Mouse (Mus musculus): Measurements from ENCODE around the gene Slc25a10. TPM values are rescaled to one million over a fixed set of nuclear protein-coding genes. Genes with fewer than 3 reads are reported as not detected.

The Slc25a10 gene
- polyA plus RNA-seq, 1 experiment, result 35.8 TPM

DNA sequence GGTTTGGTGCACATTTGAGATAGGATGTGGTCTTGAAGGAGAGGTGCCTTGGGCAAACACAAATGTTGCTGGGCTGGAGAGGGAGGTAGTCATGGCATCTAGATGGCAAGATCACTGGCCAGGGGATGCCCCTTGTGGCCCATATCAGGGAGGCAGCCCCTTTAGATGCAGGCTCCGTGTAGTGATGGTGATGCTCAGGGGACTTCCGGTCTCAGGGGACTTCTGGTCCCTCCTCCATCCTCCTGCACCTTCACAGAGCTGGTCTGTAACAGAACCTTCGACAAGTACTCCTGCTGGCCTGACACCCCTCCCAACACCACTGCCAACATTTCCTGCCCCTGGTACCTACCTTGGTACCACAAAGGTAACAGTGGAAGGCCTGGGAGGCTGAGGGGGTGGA lies 44.2 kb downstream of the Slc25a10 start:
- no peak for DNase-seq (ENCODE audit: extremely low spot score in 1 of 2, low spot score in 1 of 2)

DNA sequence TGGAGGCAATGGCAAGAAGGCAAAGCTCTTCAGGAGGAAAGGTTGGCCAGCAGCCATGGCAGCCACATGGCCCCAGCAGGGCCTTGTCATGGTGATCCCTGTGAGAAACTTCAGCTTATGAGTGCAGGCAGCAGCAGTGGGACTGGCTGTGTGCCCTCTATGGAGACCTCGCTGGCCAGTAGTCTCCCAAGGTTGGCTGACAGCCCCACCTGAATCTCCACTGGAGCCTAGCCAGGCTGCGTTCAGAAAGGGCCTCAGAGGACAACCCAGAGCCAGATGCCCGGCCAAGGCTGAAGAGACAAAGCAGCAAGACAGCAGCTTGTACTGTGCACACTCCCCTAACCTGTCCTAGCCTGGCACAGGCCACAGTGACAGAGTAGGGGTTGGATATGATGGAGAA lies 46.8 kb downstream of the Slc25a10 start:
- no peak for DNase-seq (ENCODE audit: extremely low spot score in 1 of 2, low spot score in 1 of 2)

DNA sequence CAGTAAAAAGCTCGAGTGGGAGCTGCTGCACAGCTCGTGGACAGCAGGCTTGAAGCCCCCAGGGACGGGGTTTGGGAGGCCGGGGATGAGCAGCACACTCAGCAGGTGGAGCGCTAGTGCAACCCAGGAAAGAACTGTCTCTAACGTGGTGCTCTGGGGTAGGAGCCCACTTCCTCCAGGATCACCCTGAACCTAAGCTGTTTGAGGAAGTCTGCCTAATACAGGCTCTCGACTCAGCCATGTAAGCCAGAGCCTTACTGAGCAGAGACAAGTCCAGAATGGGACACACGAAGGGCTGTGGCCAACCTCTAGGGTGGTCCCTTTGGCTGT lies 47.3 kb downstream of the Slc25a10 start:
- DNase-seq (ENCODE audit: extremely low spot score in 1 of 2, low spot score in 1 of 2), result no peak

DNA sequence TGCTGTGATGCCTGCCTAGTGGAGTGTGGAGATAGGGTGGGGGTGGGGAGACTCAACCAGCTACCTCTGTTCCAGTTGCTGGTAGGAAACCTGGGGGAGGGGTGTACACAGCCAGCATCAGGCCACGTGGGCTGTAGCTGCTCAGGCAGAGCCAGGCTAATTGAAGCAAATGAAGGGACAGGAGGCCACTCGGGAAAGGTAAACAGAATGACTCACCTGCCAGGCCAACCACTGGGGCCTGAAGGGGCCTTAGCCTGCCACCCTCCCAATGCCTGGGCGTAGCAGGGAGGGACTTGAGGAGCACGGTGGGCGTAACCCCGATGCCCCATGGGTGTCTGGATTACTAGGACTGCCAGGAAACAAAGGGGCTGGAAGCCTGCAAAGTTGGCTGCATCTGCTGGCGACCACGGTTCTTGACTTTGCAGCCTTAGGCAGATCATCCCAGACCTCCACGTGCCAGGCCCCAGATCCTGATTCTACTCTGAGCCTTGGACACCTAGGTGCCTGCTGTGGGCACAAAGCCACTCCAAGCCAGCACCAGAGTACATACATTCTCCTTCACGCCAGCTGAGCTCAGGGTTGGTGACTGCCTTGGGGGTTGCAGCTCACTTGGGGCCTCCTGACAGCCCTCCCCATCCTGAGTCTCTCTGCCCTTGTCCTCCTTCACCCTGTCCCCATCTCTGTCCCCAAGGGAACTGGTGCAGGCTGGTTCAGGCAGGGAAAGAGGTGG lies 47.8 kb downstream of the Slc25a10 start:
- no peak for DNase-seq (ENCODE audit: extremely low spot score in 1 of 2, low spot score in 1 of 2)

DNA sequence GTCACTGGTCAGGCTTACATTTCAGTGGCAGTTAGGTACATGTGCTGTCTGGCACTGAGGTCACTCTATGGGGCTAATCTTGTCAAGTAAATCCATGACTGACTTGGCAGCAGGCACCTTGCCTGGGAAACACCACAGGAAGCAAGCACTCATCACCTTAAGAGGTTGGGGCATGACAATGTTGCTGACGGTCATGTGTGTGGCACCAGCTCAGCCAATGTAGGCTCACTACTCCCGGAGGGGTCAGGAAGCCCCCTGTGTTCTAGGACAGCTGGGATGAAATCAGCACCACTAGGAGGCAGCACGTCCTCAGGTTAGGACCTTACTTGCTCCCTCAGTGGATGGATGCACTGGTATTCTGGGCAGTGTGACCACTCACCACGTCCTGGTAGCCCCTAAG lies 50.3 kb downstream of the Slc25a10 start:
- no peak for DNase-seq (ENCODE audit: extremely low spot score in 1 of 2, low spot score in 1 of 2)

DNA sequence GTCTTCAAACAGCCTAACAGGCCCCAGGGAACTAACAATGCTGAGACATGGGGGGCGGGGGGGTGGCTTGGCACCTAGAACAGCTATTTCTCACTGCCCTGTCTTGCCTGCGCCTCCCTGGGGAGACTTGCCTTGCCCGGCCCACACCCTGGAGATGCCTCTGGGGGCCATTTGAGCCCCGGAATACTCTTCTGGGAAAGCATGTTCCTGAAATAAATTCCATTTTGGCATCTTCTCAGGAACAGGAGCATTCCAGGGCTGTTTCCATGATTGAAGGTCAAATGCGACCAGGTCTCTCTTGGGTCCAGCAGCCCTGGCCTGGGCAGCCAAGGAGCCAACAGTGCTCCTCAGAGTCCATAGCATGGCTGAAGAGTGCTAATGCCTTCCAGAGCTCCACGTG lies 50.7 kb downstream of the Slc25a10 start:
- no peak for DNase-seq (ENCODE audit: extremely low spot score in 1 of 2, low spot score in 1 of 2)

DNA sequence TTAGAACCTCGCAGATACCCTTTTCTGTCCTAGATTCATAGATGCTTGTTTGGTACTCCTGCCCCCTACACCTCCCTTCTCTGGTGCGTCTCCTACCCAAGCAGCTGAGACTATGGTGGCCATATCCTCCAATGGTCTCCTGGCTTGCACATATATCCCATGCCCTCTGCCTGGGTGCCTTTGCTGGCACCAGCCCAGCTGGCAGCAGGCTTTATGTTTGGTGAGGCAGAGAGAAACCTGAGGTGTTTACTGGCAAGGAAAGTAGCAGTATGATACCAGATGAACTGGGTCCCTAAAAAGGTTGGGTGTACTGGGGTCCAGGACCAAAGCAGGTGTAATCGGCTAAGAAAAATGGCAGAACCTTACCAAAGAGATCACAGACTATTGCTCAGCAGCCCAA lies 54.3 kb downstream of the Slc25a10 start:
- no peak for DNase-seq (ENCODE audit: extremely low spot score in 1 of 2, low spot score in 1 of 2)

DNA sequence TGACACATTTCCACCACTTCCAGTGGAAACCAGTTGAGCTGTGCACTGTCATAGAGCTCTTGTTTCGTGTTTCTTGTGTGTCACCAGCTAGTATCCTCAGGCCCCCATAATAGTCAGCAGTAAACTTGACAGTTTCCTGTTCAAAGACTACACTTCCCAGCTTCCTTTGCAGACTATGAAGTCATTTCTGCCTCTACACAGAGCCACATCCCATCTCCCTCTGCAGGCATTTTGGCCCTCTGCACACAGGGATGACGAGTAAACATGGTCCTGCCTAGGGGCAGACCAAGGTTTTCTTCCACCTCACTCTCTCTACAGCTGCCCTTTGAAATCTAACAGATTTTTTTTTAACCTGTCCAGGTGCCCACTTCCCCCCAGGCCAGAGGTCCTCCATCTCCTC lies 55.8 kb downstream of the Slc25a10 start:
- peak in 1 of 2 experiments; percentile 18 for DNase-seq (ENCODE audit: extremely low spot score in 1 of 2, low spot score in 1 of 2)

DNA sequence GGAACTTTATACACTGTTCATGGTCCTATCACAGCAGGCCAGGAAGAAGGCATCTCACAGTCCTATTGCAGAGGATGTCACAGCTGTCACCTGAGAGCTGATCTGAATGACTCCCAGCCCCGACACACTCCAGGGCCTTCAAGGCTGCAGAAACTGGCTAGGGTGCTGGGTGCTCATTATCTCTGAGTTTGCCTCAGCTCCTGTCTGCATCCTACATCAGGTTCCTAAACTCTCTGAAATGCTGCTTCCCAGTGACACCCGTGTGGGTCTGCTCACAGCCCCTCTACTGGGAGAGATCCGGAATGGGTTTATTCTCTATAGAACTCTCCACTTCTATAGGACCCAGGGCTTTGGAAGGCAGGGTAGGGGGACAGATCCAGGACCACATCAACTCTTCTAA lies 56.6 kb downstream of the Slc25a10 start:
- DNase-seq (ENCODE audit: extremely low spot score in 1 of 2, low spot score in 1 of 2), result no peak

DNA sequence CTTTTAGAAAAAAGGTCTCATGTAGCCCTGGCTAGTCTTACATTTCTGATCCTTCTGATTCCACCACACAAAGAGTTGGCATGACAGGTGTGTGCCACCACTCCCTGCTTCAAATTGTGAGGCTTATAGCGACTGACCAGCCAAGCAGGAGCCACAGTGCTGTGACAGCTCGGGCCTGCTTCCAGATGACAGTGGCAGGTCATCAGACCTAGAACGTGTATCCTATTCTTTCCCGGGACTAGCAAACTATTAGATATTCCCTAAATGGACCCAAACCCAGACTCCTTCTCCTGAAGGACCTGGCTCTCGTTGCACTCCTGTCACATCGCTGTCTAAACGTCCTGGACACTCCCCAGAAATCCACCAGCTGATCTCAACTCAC lies 57.1 kb downstream of the Slc25a10 start:
- DNase-seq (ENCODE audit: extremely low spot score in 1 of 2, low spot score in 1 of 2), result no peak

Other genes starting within 250 kb of the Slc25a10 start
- gene Actg1, start 143.3 kb upstream of the Slc25a10 start, polyA plus RNA-seq (2012; rRNA removed), result 1,138 and 1,210 TPM in 2 replicates
- gene Fscn2, start 130.3 kb upstream of the Slc25a10 start, polyA plus RNA-seq (2012; rRNA removed), result 0.67 and 0.82 TPM in 2 replicates
- 27.6 and 27.8 TPM in 2 replicates for gene Faap100, start 113.1 kb upstream of the Slc25a10 start, polyA plus RNA-seq (2012; rRNA removed)
- 52.9 and 60.2 TPM in 2 replicates for gene Nploc4, start 54.1 kb upstream of the Slc25a10 start, polyA plus RNA-seq (2012; rRNA removed)
- 0.54 and 0.61 TPM in 2 replicates for gene Tspan10, start 49.2 kb upstream of the Slc25a10 start, polyA plus RNA-seq (2012; rRNA removed)
- gene Pde6g, start 38.3 kb upstream of the Slc25a10 start, polyA plus RNA-seq (2012; rRNA removed), result 0.82 and 0.84 TPM in 2 replicates
- gene Oxld1, start 33.8 kb upstream of the Slc25a10 start, polyA plus RNA-seq (2012; rRNA removed), result 14.3 and 15.4 TPM in 2 replicates
- gene Ccdc137, start 33.7 kb upstream of the Slc25a10 start, polyA plus RNA-seq (2012; rRNA removed), result 26.5 and 29.8 TPM in 2 replicates
- gene Arl16, start 24.2 kb upstream of the Slc25a10 start, polyA plus RNA-seq (2012; rRNA removed), result 48.0 and 52.0 TPM in 2 replicates
- 94.2 TPM in 2 replicates for gene Mrpl12, start 7.2 kb upstream of the Slc25a10 start, polyA plus RNA-seq (2012; rRNA removed)
- gene Gcgr, start 38.9 kb downstream of the Slc25a10 start, polyA plus RNA-seq (2012; rRNA removed), result 0.42 and 0.54 TPM in 2 replicates
- 153 and 174 TPM in 2 replicates for gene Mcrip1, start 57.9 kb downstream of the Slc25a10 start, polyA plus RNA-seq (2012; rRNA removed)
- gene Ppp1r27, start 59.3 kb downstream of the Slc25a10 start, polyA plus RNA-seq (2012; rRNA removed), result not detected in 2 replicates
- 103 and 109 TPM in 2 replicates for gene P4hb, start 81.4 kb downstream of the Slc25a10 start, polyA plus RNA-seq (2012; rRNA removed)
- 408 and 428 TPM in 2 replicates for gene Arhgdia, start 89.8 kb downstream of the Slc25a10 start, polyA plus RNA-seq (2012; rRNA removed)
- gene Alyref, start 106.5 kb downstream of the Slc25a10 start, polyA plus RNA-seq (2012; rRNA removed), result 46.3 and 53.0 TPM in 2 replicates
- gene Anapc11, start 106.6 kb downstream of the Slc25a10 start, polyA plus RNA-seq (2012; rRNA removed), result 143 and 170 TPM in 2 replicates
- 0.84 and 1.2 TPM in 2 replicates for gene Npb, start 116.6 kb downstream of the Slc25a10 start, polyA plus RNA-seq (2012; rRNA removed)
- 252 and 254 TPM in 2 replicates for gene Pcyt2, start 126.1 kb downstream of the Slc25a10 start, polyA plus RNA-seq (2012; rRNA removed)
- 99.4 and 101 TPM in 2 replicates for gene Sirt7, start 133.4 kb downstream of the Slc25a10 start, polyA plus RNA-seq (2012; rRNA removed)
- 79.9 and 84.5 TPM in 2 replicates for gene Mafg, start 141.8 kb downstream of the Slc25a10 start, polyA plus RNA-seq (2012; rRNA removed)
- 3.2 and 3.7 TPM in 2 replicates for gene Pycr1, start 151.9 kb downstream of the Slc25a10 start, polyA plus RNA-seq (2012; rRNA removed)
- gene Myadml2, start 156.3 kb downstream of the Slc25a10 start, polyA plus RNA-seq (2012; rRNA removed), result 4.7 and 5.6 TPM in 2 replicates
- gene Notum, start 169.3 kb downstream of the Slc25a10 start, polyA plus RNA-seq (2012; rRNA removed), result 8.4 and 8.6 TPM in 2 replicates
- gene Aspscr1, start 181.1 kb downstream of the Slc25a10 start, polyA plus RNA-seq (2012; rRNA removed), result 45.1 and 51.8 TPM in 2 replicates
- 34.0 and 37.4 TPM in 2 replicates for gene Cenpx, start 221.9 kb downstream of the Slc25a10 start, polyA plus RNA-seq (2012; rRNA removed)
- 111 and 130 TPM in 2 replicates for gene Lrrc45, start 222.1 kb downstream of the Slc25a10 start, polyA plus RNA-seq (2012; rRNA removed)
- 65.0 and 73.7 TPM in 2 replicates for gene Rac3, start 229.6 kb downstream of the Slc25a10 start, polyA plus RNA-seq (2012; rRNA removed)
- gene Dcxr, start 235.4 kb downstream of the Slc25a10 start, polyA plus RNA-seq (2012; rRNA removed), result 24.2 and 25.6 TPM in 2 replicates
- gene Cbr2, start 240.3 kb downstream of the Slc25a10 start, polyA plus RNA-seq (2012; rRNA removed), result 5.0 and 17.1 TPM in 2 replicates